ENCODE assay signal across 9 mouse cellular contexts in the genomic region with DNA sequence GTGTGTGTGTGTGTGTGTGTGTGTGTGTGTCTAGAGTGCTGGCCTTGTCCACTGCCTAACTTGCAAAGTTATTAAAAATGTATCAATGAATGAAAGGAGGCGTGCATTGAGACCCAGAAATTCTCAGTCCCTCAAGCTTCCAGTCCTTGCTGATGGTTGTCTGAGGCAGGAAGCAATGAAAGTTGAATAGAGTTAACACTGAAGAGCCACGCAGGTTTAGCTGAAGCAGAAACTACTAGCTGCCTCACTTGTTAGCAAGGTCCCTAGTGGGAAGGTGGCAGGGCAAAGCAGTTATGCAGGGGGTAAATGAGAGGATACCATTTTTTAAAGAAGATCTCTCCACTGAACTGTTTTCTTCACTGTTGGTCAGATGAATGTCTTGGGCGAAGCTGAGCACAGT.
DNase-seq lines count a peak whose midpoint lies in the region; ATAC-seq and TF ChIP-seq lines count a peak whose summit lies in the region.
"Had no signal": no experiment of that assay in that cellular context is flagged by ENCODE, and none has a peak within 500 bp of the region (broad histone marks: within the 10 kb centered on the region; RNA-seq: fewer than 3 reads in every experiment).

No protein-coding gene starts in this region.

- intact Hi-C loops in left cerebral cortex, adult 2 months (cut with DNase I), result loop anchor here (5.0 kb wide), 1 partner anchor 40 kb away; no protein-coding TSS in a partner anchor
- intact Hi-C loops in left cerebral cortex, postnatal 14 days (cut with DNase I), result loop anchor here (5.0 kb wide), 2 partner anchors 40 to 60 kb away; no protein-coding TSS in a partner anchor

- H3K4me1 ChIP-seq in CH12.LX (ENCODE audit: control insufficient read depth in 1 of 2, insufficient read depth in 2 of 2), result peaks cover 20 to 60% of the 10 kb centered on the region in 2 experiments
- 0 out of 2 replicates have a peak, but pooled peaks cover 2% of the 10 kb centered on the region for H3K4me1 ChIP-seq in cortical plate, adult 2 months (ENCODE audit: control insufficient read depth, insufficient read depth, low read length)
- H3K4me1 ChIP-seq in liver, embryonic 11.5 days (replicated peaks; ENCODE audit: control insufficient read depth, insufficient read depth, low read length), result peaks cover 46% of the 10 kb centered on the region

- no peak for TF ChIP-seq EP300 in CH12.LX (IDR thresholded peaks at IDR 0.05; ENCODE audit: low read length)

- in situ Hi-C loops in CH12.LX (cut with MboI; ENCODE audit: low pct_ligation_motif_present, low pct_unique_long_range_greater_than_20kb, low sequenced_read_pairs), result loop anchor here (5.0 kb wide), 1 partner anchor 55 kb away; no protein-coding TSS in a partner anchor

- TF ChIP-seq RAD21 in CH12.LX (IDR thresholded peaks at IDR 0.05; ENCODE audit: low read depth, low read length), result no peak

- no peak for ATAC-seq in liver, embryonic 11.5 days (replicated peaks; ENCODE audit: low FRiP score)

- TF ChIP-seq POLR2A in CH12.LX (IDR thresholded peaks at IDR 0.05; ENCODE audit: low read depth, low read length), result no peak
- no peak for TF ChIP-seq POLR2A in cortical plate, adult 2 months (IDR thresholded peaks at IDR 0.05; ENCODE audit: extremely low read depth, insufficient read depth, low read length)

- H3K27ac ChIP-seq in left cerebral cortex, adult 2 months, result peak overlapping the region; percentile 42; the same call in 1 of the 2 replicates
- H3K27ac ChIP-seq in CH12.LX (ENCODE audit: insufficient read depth, low read depth), result peak overlapping the region; percentile 100
- peak overlapping the region; percentile 79 for H3K27ac ChIP-seq in cortical plate, adult 2 months (ENCODE audit: insufficient read depth, low read length)
- no peak overlapping the region for H3K27ac ChIP-seq in liver, embryonic 11.5 days (ENCODE audit: low read depth, low read length)

- peak overlapping the region; percentile 98 for H3K4me2 ChIP-seq in CH12.LX (ENCODE audit: insufficient read depth, low read depth, poor library complexity, severe bottlenecking)
- H3K4me2 ChIP-seq in liver, embryonic 11.5 days, result peak overlapping the region; percentile 94

- peaks cover 27 to 31% of the 10 kb centered on the region in 2 experiments for H3K36me3 ChIP-seq in CH12.LX (replicated peaks in 1 of 2; ENCODE audit: control insufficient read depth in 1 of 2, insufficient read depth in 1 of 2, low read length in 1 of 2)
- H3K36me3 ChIP-seq in liver, embryonic 11.5 days (ENCODE audit: control insufficient read depth, insufficient read depth, low read length), result no peaks in the 10 kb centered on the region

- H3K4me3 ChIP-seq in left cerebral cortex, adult 2 months, result no peak overlapping the region
- peak overlapping the region; percentile 82 to 94 (median 83) for H3K4me3 ChIP-seq in CH12.LX (replicated peaks in 1 of 3; ENCODE audit: low read depth in 2 of 3, low read length in 2 of 3, poor library complexity in 1 of 3)
- H3K4me3 ChIP-seq in cortical plate, adult 2 months (ENCODE audit: insufficient read depth, low read length), result peak overlapping the region; percentile 21; the same call in 1 of the 2 replicates
- H3K4me3 ChIP-seq in liver, embryonic 11.5 days (ENCODE audit: low read depth, low read length), result peak overlapping the region; percentile 27

- DNase-seq in left cerebral cortex, adult 2 months (ENCODE audit: extremely low spot score in 1 of 2, low spot score in 2 of 2), result no peak
- DNase-seq in left cerebral cortex, postnatal 14 days (ENCODE audit: low spot score in 2 of 2), result no peak
- no peak for DNase-seq in CH12.LX (ENCODE audit: extremely low read depth)
- DNase-seq in liver, embryonic 11.5 days (ENCODE audit: low spot score), result no peak
- no peak for DNase-seq in retina, embryonic 14.5 days (ENCODE audit: low spot score)
- no peak for DNase-seq in layer of hippocampus, adult 11-12 months (ENCODE audit: low spot score)
- no peak for DNase-seq in layer of hippocampus, adult 9-11 months
- DNase-seq: left cerebral cortex, postnatal 4 days had no signal

- TF ChIP-seq CTCF in left cerebral cortex, adult 2 months (IDR thresholded peaks at IDR 0.05), result no peak
- no peak for TF ChIP-seq CTCF in CH12.LX (conservative IDR thresholded peaks at IDR 0.05 in 1 of 2, IDR thresholded peaks at IDR 0.05 in 1 of 2; ENCODE audit: low read depth in 2 of 2, low read length in 2 of 2)
- no peak for TF ChIP-seq CTCF in cortical plate, adult 2 months (IDR thresholded peaks at IDR 0.05; ENCODE audit: extremely low read depth, insufficient read depth, low read length)

- no peaks in the 10 kb centered on the region for H3K9me3 ChIP-seq in CH12.LX (replicated peaks; ENCODE audit: low read length)
- no peaks in the 10 kb centered on the region for H3K9me3 ChIP-seq in liver, embryonic 11.5 days (ENCODE audit: control insufficient read depth, low read length)

- 64% methylated on average over 3 of the region's 3 CpGs for WGBS in liver, embryonic 11.5 days

- dilution Hi-C loops in CH12.LX (cut with MboI; ENCODE audit: extremely low pct_ligation_motif_present, extremely low pct_unique_long_range_greater_than_20kb, low sequenced_read_pairs), result no loop called here

- peak overlapping the region; percentile 81 for H3K9ac ChIP-seq in CH12.LX (ENCODE audit: insufficient read depth, low read depth)
- no peak overlapping the region for H3K9ac ChIP-seq in liver, embryonic 11.5 days (ENCODE audit: low read depth, low read length)

- peaks cover 66% of the 10 kb centered on the region for H3K79me2 ChIP-seq in CH12.LX (replicated peaks; ENCODE audit: control insufficient read depth, extremely low read depth, insufficient read depth, poor library complexity, severe bottlenecking)

- no peaks in the 10 kb centered on the region for H3K27me3 ChIP-seq in CH12.LX (replicated peaks)
- H3K27me3 ChIP-seq in liver, embryonic 11.5 days (replicated peaks; ENCODE audit: control insufficient read depth, insufficient read depth, low read length), result no peaks in the 10 kb centered on the region

TF ChIP-seq in CH12.LX, 34 proteins besides CTCF, POLR2A, EP300 and RAD21:
- TF ChIP-seq HCFC1 (IDR thresholded peaks at IDR 0.05; ENCODE audit: low read depth, low read length), result no peak
- TF ChIP-seq ZKSCAN1 (IDR thresholded peaks at IDR 0.05; ENCODE audit: borderline replicate concordance, low read depth, low read length), result no peak
- no peak for TF ChIP-seq MEF2A (IDR thresholded peaks at IDR 0.05; ENCODE audit: borderline replicate concordance, low read depth, low read length)
- no peak for TF ChIP-seq MAZ (IDR thresholded peaks at IDR 0.05; ENCODE audit: low read depth, low read length)
- TF ChIP-seq POLR2AphosphoS2 (IDR thresholded peaks at IDR 0.05; ENCODE audit: low read depth, low read length), result no peak
- no peak for TF ChIP-seq JUN (IDR thresholded peaks at IDR 0.05; ENCODE audit: insufficient read depth, low read depth, low read length)
- no peak for TF ChIP-seq SMC3 (IDR thresholded peaks at IDR 0.05; ENCODE audit: low read depth, low read length)
- no peak for TF ChIP-seq E2F4 (IDR thresholded peaks at IDR 0.05; ENCODE audit: insufficient replicate concordance, low read depth, low read length)
- no peak for TF ChIP-seq BHLHE40 (IDR thresholded peaks at IDR 0.05; ENCODE audit: low read depth, low read length)
